Mouse (Mus musculus) midbrain, postnatal 0 days (tissue): Measurements from ENCODE around the gene Ppp1r21. TPM values are rescaled to one million over a fixed set of nuclear protein-coding genes. Genes with fewer than 3 reads are reported as not detected.

ENCODE experiments used
- ATAC-seq: fragments of 200-750 bp; cut with Nextera tagmentation; 2 replicates; pipeline ENCODE4 v1.8.0; 2017; ENCODE audit warnings: moderate number of reproducible peaks, mild to moderate bottlenecking, moderate TSS enrichment, moderate library complexity; ENCODE audit not compliant: low FRiP score
- DNase-seq: peaks from one replicate; pipeline ENCODE4 v3.0.0-alpha.2; 2015; ENCODE audit warnings: low spot score
- H3K27ac ChIP-seq: fragments of 300-500 bp; sonication (generic); 2 replicates; pipeline ENCODE4 v1.5.1; 2014; ENCODE audit warnings: low read depth, mild to moderate bottlenecking, low read length, mixed read lengths
- H3K27me3 ChIP-seq: fragments of 300-500 bp; sonication (generic); 2 replicates; pipeline ENCODE4 v1.6.1; 2014; ENCODE audit warnings: low read length, control low read depth, mixed read lengths; ENCODE audit not compliant: insufficient read depth
- H3K36me3 ChIP-seq: fragments of 300-500 bp; sonication (generic); 2 replicates; pipeline ENCODE4 v1.6.1; 2014; ENCODE audit warnings: low read length, control low read depth, mixed read lengths; ENCODE audit not compliant: insufficient read depth
- H3K4me1 ChIP-seq: fragments of 300-500 bp; sonication (generic); 2 replicates; pipeline ENCODE4 v1.6.1; 2014; ENCODE audit warnings: mild to moderate bottlenecking, control low read depth, antibody characterized with exemption, low read length, mixed read lengths; ENCODE audit not compliant: insufficient read depth
- H3K4me2 ChIP-seq: fragments of 300-500 bp; sonication (generic); 2 replicates; pipeline ENCODE4 v1.6.1; 2014; ENCODE audit warnings: low read depth, mild to moderate bottlenecking, low read length, mixed read lengths; ENCODE audit not compliant: poor library complexity, severe bottlenecking
- H3K4me3 ChIP-seq: fragments of 300-500 bp; sonication (generic); 2 replicates; pipeline ENCODE4 v1.5.1; 2014; ENCODE audit warnings: low read depth, mild to moderate bottlenecking, low read length, moderate library complexity
- H3K9ac ChIP-seq: fragments of 300-500 bp; sonication (generic); replicated peaks from 2 replicates; pipeline ENCODE4 v1.6.1; 2014; ENCODE audit warnings: mild to moderate bottlenecking, low read length, moderate library complexity, mixed read lengths; ENCODE audit not compliant: poor library complexity, severe bottlenecking
- H3K9me3 ChIP-seq: fragments of 300-500 bp; sonication (generic); 2 replicates; pipeline ENCODE4 v1.6.1; 2016; ENCODE audit warnings: low read length, control low read depth
- CTCF ChIP-seq: IDR thresholded peaks from 2 replicates; pipeline ENCODE4 v1.5.1; 2016; ENCODE audit warnings: antibody characterized with exemption, mild to moderate bottlenecking
- WGBS: fragments of 180-500 bp; shearing (Covaris S2); extraction: QIAGEN DNeasy Blood & Tissue Kit; methylation state at CpG from one replicate; pipeline ENCODE4 v1.1.7; 2014; 5-methylcytosine and 5-hydroxymethylcytosine counted together
- polyA plus RNA-seq: library from polyadenylated mRNA; unstranded; fragments of >200 nt; fragmentation: Nextera tagmentation; extraction: Ambion mirVana; gene quantifications from 2 replicates; pipeline ENCODE4 v1.2.1, GENCODE M21; 2015
- total RNA-seq: library from RNA; depleted of rRNA; stranded (reverse); fragments of >200 nt; gene quantifications from 2 replicates; pipeline ENCODE4 v1.2.3, GENCODE M21; 2014

Ppp1r21 gene
- total and polyA plus RNA-seq, 2 experiments from 2014 or later: 36.7 to 44.1 TPM

DNA sequence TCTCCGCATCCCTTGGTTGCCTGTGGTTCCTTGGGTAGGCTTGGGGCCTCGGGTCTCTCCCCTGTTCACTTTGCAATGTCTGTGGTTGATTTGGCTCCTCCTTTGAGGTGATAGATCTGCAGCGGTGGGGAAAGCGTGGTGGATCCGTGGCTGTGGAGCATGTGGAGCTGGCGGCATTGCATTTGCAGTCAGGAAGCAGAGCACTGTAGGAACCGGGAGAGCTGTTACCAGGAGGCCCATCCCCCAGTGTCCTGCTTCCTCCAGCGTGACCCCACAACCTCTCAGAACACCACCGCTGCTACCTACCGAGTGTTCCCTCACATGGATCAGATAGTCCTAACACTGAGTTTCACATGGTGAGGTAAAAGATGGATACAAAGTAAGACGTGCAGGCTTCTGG lies 40.9 kb downstream of the Ppp1r21 start:
- WGBS: 88% methylated on average over 11 of the region's 11 CpGs
- DNase-seq (no peak), ATAC-seq (no peak)
- no peak overlapping the region for H3K27ac ChIP-seq
- H3K4me3 ChIP-seq: no peak overlapping the region
- H3K27me3 ChIP-seq: no peaks in the 10 kb centered on the region
- peaks cover 42% of the 10 kb centered on the region for H3K36me3 ChIP-seq
- no peak overlapping the region for H3K4me2 ChIP-seq
- no peak for TF ChIP-seq CTCF
- H3K9me3 ChIP-seq: no peaks in the 10 kb centered on the region
- H3K4me1 ChIP-seq: no peaks in the 10 kb centered on the region
- no peak overlapping the region for H3K9ac ChIP-seq

DNA sequence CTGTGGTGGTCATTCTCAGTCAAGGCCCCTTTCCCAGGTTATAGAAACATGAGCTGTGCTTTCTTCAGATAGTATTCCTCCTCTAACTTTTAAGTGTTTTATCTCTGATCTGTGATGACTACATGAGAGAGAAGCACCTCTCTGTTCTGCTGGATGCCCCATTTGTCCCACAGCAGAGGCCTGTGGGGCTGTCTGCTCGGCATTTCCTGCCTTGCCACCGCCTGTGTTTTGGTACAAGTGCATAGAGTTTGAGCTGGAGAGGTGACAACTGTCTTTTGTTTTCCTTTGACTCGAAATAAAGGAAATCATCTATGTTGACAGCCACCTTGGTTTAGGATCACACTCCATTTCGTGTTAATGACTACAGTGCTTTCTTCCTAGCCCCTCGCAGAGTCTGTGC lies 44.9 kb downstream of the Ppp1r21 start:
- no peaks in the 10 kb centered on the region for H3K4me1 ChIP-seq
- no peak overlapping the region for H3K4me2 ChIP-seq
- no peak overlapping the region for H3K27ac ChIP-seq
- no peak for ATAC-seq
- DNase-seq: no peak
- H3K9me3 ChIP-seq: no peaks in the 10 kb centered on the region
- WGBS: 80% methylated on average over 5 of the region's 5 CpGs
- H3K4me3 ChIP-seq: no peak overlapping the region
- no peak overlapping the region for H3K9ac ChIP-seq
- no peaks in the 10 kb centered on the region for H3K27me3 ChIP-seq
- TF ChIP-seq CTCF: no peak
- H3K36me3 ChIP-seq: peaks cover 44% of the 10 kb centered on the region

DNA sequence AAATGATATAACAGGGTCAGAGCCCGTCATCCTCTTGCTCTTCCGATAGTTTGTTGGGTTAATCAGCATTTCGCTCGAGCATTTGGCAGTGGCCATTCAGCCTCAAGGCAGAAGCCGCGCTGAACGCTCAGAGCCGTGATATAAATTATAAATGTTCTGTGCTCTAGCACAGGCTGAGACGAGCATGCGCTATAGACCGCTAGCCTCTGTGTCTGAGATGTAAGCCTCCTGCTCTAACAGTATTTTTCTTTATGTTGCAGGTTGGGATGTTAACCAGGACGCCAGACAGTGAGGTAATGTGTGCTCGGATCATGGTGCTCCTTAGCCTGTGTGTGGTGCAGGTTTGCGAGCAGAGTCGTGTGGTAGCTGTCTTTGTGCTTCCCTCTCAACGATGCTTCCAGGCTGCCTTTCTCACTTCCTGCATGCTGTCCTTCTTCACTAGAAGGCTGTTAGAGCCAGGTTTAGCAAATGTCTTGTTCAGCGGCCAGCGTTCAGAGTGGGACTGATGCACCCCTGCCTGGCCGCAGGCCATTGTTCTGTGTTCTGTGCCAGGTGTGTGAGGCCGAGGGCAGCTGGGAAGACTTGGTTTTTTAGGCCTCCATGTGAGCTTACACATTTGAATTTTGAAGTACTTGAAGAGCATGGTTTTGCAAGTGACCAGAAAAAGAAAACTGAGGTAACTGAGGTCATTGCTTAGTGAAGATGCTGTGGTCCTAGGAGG lies 48.8 kb downstream of the Ppp1r21 start:
- WGBS: 67% methylated on average over 20 of the region's 20 CpGs
- Histone ChIP-seq H3K4me1 (no peaks in the 10 kb centered on the region), H3K36me3 (peaks cover 41% of the 10 kb centered on the region), H3K4me2 (no peak overlapping the region), H3K27me3 (no peaks in the 10 kb centered on the region), H3K4me3 (no peak overlapping the region), H3K9ac (no peak overlapping the region), H3K9me3 (no peaks in the 10 kb centered on the region), H3K27ac (no peak overlapping the region)
- TF ChIP-seq CTCF: no peak
- ATAC-seq (peak; percentile 61; the same call in 1 of the 2 replicates), DNase-seq (no peak)

- no peak for TF ChIP-seq CTCF
- H3K36me3 ChIP-seq: peaks cover 56% of the 10 kb centered on the region
Measured at GRCm38 (mm10) chr17:88580556-88580955, 50.6 kb downstream of the Ppp1r21 start.

GRCm38 (mm10) chr17:88581511-88582021 lies 51.6 kb downstream of the Ppp1r21 start:
- no peak for TF ChIP-seq CTCF
- DNase-seq: no peak
- Histone ChIP-seq H3K27me3 (no peaks in the 10 kb centered on the region), H3K4me2 (no peak overlapping the region), H3K9ac (no peak overlapping the region), H3K9me3 (no peaks in the 10 kb centered on the region), H3K4me1 (no peaks in the 10 kb centered on the region), H3K4me3 (no peak overlapping the region), H3K36me3 (peaks cover 63% of the 10 kb centered on the region), H3K27ac (no peak overlapping the region)
- 74% methylated on average over 6 of the region's 6 CpGs for WGBS
- ATAC-seq: no peak

More at GRCm38 (mm10) chr17:88580556-88580955, 50.6 kb downstream of the Ppp1r21 start:
- Histone ChIP-seq H3K4me3 (no peak overlapping the region), H3K9me3 (no peaks in the 10 kb centered on the region), H3K27me3 (no peaks in the 10 kb centered on the region), H3K4me1 (no peaks in the 10 kb centered on the region), H3K27ac (no peak overlapping the region), H3K9ac (no peak overlapping the region), H3K4me2 (no peak overlapping the region)
- WGBS: 86% methylated on average over 6 of the region's 6 CpGs
- DNase-seq (no peak), ATAC-seq (no peak)

- Histone ChIP-seq H3K4me1 (no peaks in the 10 kb centered on the region), H3K27ac (no peak overlapping the region), H3K9me3 (no peaks in the 10 kb centered on the region), H3K4me2 (no peak overlapping the region), H3K36me3 (peaks cover 64% of the 10 kb centered on the region), H3K27me3 (no peaks in the 10 kb centered on the region), H3K9ac (no peak overlapping the region), H3K4me3 (no peak overlapping the region)
- DNase-seq (no peak), ATAC-seq (no peak)
- no peak for TF ChIP-seq CTCF
- WGBS: 87% methylated on average over 11 of the region's 11 CpGs
Measured at GRCm38 (mm10) chr17:88582999-88583398, 53.1 kb downstream of the Ppp1r21 start.
